ENCODE assay signal across 25 mouse cellular contexts in genomic region chr3:132915661-132916060, GRCm38 (mm10). TPM values are rescaled to one million over a fixed set of nuclear protein-coding genes. Genes with fewer than 3 reads are reported as not detected.
DNase-seq lines count a peak whose midpoint lies in the region; ATAC-seq and TF ChIP-seq lines count a peak whose summit lies in the region.
"Had no signal": no experiment of that assay in that cellular context is flagged by ENCODE, and none has a peak within 500 bp of the region (broad histone marks: within the 10 kb centered on the region; RNA-seq: fewer than 3 reads in every experiment).

No protein-coding gene starts in this region.

- peak; percentile 7 to 27 for DNase-seq in adrenal gland, postnatal 36 days
- no peak for DNase-seq in adrenal gland, adult (ENCODE audit: inconsistent age in 2 of 2, low spot score in 1 of 2)
- peak; percentile 10 for DNase-seq in urinary bladder, postnatal 14 days (ENCODE audit: low spot score)
- no peak for DNase-seq in urinary bladder, postnatal 10 days (ENCODE audit: low spot score)
- peak; percentile 77 for DNase-seq in Patski (ENCODE audit: low read depth, low spot score)
- DNase-seq in stomach, postnatal 0 days (ENCODE audit: low spot score) = peak; percentile 44
- DNase-seq in left cerebral cortex, adult 18-20 months (ENCODE audit: low spot score in 2 of 2) = no peak
- DNase-seq: adrenal gland, postnatal 14 days; cerebellum, adult 11 months; cerebellum, adult 8-10 months; cerebellum, postnatal 14 days; embryo, embryonic 11 days; gastrocnemius, postnatal 10 days; heart, postnatal 4 days had no signal

- no peak for TF ChIP-seq CTCF in Patski (IDR thresholded peaks at IDR 0.05)
- TF ChIP-seq CTCF in stomach, postnatal 0 days (IDR thresholded peaks at IDR 0.05; ENCODE audit: low read depth) = no peak

- no peaks in the 10 kb centered on the region for H3K27me3 ChIP-seq in Patski
- H3K27me3 ChIP-seq in stomach, postnatal 0 days (ENCODE audit: control insufficient read depth, insufficient read depth, low read length) = no peaks in the 10 kb centered on the region
- H3K27me3 ChIP-seq: CH12.LX; embryonic facial prominence, embryonic 15.5 days; forebrain, embryonic 15.5 days; heart, embryonic 13.5 days; hindbrain, embryonic 12.5 days had no signal

- CTCF ChIA-PET in Patski (lab: Charles Lee) = interaction anchor here (0.7 to 2.1 kb wide), 8 partner anchors 9 to 171 kb away, joined by 3 to 9 read pairs (median 4); no protein-coding TSS in a partner anchor

- in situ Hi-C loops in Patski (cut with MboI; ENCODE audit: low pct_unique_long_range_greater_than_20kb) = no loop called here

- no peaks in the 10 kb centered on the region for H3K4me1 ChIP-seq in stomach, postnatal 0 days (replicated peaks; ENCODE audit: control insufficient read depth, insufficient read depth)
- H3K4me1 ChIP-seq: forebrain, embryonic 15.5 days; hindbrain, embryonic 12.5 days had no signal

- POLR2A ChIA-PET in Patski (lab: Charles Lee) = interaction anchor here (0.7 to 1.0 kb wide), 2 partner anchors 35 to 43 kb away, joined by 3 to 4 read pairs; no protein-coding TSS in a partner anchor

- WGBS in stomach, postnatal 0 days = 50% methylated on average over 9 of the region's 9 CpGs

- no peak overlapping the region for H3K4me3 ChIP-seq in stomach, postnatal 0 days (ENCODE audit: low read depth, low read length)
- H3K4me3 ChIP-seq: embryonic facial prominence, embryonic 15.5 days; erythroblast, embryonic 14.5 days; forebrain, embryonic 10.5 days; forebrain, embryonic 15.5 days; heart, embryonic 13.5 days; hindbrain, embryonic 12.5 days had no signal

- peak; percentile 79 for ATAC-seq in Patski
- no peak for ATAC-seq in stomach, postnatal 0 days (ENCODE audit: low FRiP score, low TSS enrichment)
- ATAC-seq: forebrain, embryonic 15.5 days; hindbrain, embryonic 16.5 days; inflammation-experienced regulatory T-cells, adult 6 months; intestine, postnatal 0 days had no signal

- H3K4me2 ChIP-seq in stomach, postnatal 0 days (replicated peaks; ENCODE audit: low read depth) = no peak overlapping the region
- H3K4me2 ChIP-seq: embryonic facial prominence, embryonic 15.5 days; forebrain, embryonic 15.5 days; heart, embryonic 13.5 days; hindbrain, embryonic 12.5 days had no signal

- TF ChIP-seq EP300 in stomach, postnatal 0 days (optimal IDR thresholded peaks at IDR 0.05) = no peak

- H3K27ac ChIP-seq in stomach, postnatal 0 days (replicated peaks) = no peak overlapping the region
- H3K27ac ChIP-seq: embryonic facial prominence, embryonic 15.5 days; forebrain, embryonic 10.5 days; forebrain, embryonic 15.5 days; heart, embryonic 13.5 days; hindbrain, embryonic 12.5 days had no signal

- no peak overlapping the region for H3K9ac ChIP-seq in stomach, postnatal 0 days (ENCODE audit: low read length)
- H3K9ac ChIP-seq: embryonic facial prominence, embryonic 15.5 days; forebrain, embryonic 15.5 days; heart, embryonic 13.5 days; hindbrain, embryonic 12.5 days had no signal

- H3K36me3 ChIP-seq in stomach, postnatal 0 days (ENCODE audit: control insufficient read depth, insufficient read depth, low read length) = no peaks in the 10 kb centered on the region
- H3K36me3 ChIP-seq: embryonic facial prominence, embryonic 15.5 days; forebrain, embryonic 10.5 days; forebrain, embryonic 15.5 days; heart, embryonic 13.5 days; hindbrain, embryonic 12.5 days had no signal

- H3K9me3 ChIP-seq in stomach, postnatal 0 days (ENCODE audit: control insufficient read depth, low read length) = no peaks in the 10 kb centered on the region
- H3K9me3 ChIP-seq: embryonic facial prominence, embryonic 15.5 days; forebrain, embryonic 10.5 days; forebrain, embryonic 15.5 days; heart, embryonic 13.5 days; hindbrain, embryonic 12.5 days had no signal

RNA-seq across cellular contexts. Expression of gene Npnt, which starts 34.4 kb away (rescaled TPM):
- total RNA-seq in adrenal gland, postnatal 36 days (2021) = 10 to 100 TPM; 16.5 to 16.9 TPM
- polyA plus RNA-seq in Patski (2021) = 460 TPM
- polyA plus RNA-seq in stomach, postnatal 0 days (2015; fragmentation: Nextera tagmentation; extraction: Ambion mirVana) = 48.0 and 64.8 TPM in 2 replicates
- total RNA-seq in left cerebral cortex, adult 18-20 months (2021) = 10 to 100 TPM; 11.2 to 14.1 TPM
- total RNA-seq: common myeloid progenitor, adult 5-6 weeks had no signal
- polyA plus RNA-seq: erythroblast, embryonic 14.5 days had no signal

Comparison
In these comparisons a context has a peak if more than half of its experiments do, and no peak if none do; other contexts are left out.
1. DNase-seq: peak in adrenal gland, postnatal 36 days (2 of 2), urinary bladder, postnatal 14 days (single experiment), Patski (single experiment) and stomach, postnatal 0 days (single experiment); none in adrenal gland, adult (0 of 2), urinary bladder, postnatal 10 days (single experiment) and left cerebral cortex, adult 18-20 months (0 of 2).